Mouse (Mus musculus) lung, postnatal 0 days (tissue): ENCODE results near the gene Npas3.

Experiments used
- CTCF ChIP-seq: IDR thresholded peaks from 2 replicates; pipeline ENCODE4 v1.5.1; 2016; ENCODE audit warnings: antibody characterized with exemption, mild to moderate bottlenecking
- EP300 ChIP-seq: IDR thresholded peaks from 2 replicates; pipeline ENCODE4 v1.6.1; 2016; ENCODE audit warnings: antibody characterized with exemption, mild to moderate bottlenecking, control low read depth

- TF ChIP-seq CTCF (no peak), EP300 (no peak)
Observed at GRCm38 (mm10) chr12:53677091-53677630, 428.7 kb downstream of the Npas3 start.
